Mouse (Mus musculus) lung, postnatal 14 days (tissue): ENCODE results near the gene Hdac4.

Experiments
- DNase-seq: peaks from one replicate; pipeline ENCODE4 v3.0.0; 2021

Gene Hdac4

GRCm38 (mm10) chr1:91959891-91960290, 235.6 kb downstream of the Hdac4 start:
- DNase-seq, result peak; percentile 33

GRCm38 (mm10) chr1:91959044-91959443, 236.5 kb downstream of the Hdac4 start:
- DNase-seq, result no peak

GRCm38 (mm10) chr1:91956229-91956628, 239.3 kb downstream of the Hdac4 start:
- no peak for DNase-seq

- DNase-seq, result no peak
Measured at GRCm38 (mm10) chr1:91954954-91955353, 240.5 kb downstream of the Hdac4 start.

GRCm38 (mm10) chr1:91952912-91953311, 242.6 kb downstream of the Hdac4 start:
- DNase-seq, result no peak

- DNase-seq, result no peak
Measured at GRCm38 (mm10) chr1:91947441-91947840, 248.1 kb downstream of the Hdac4 start.

- no peak for DNase-seq
Measured at GRCm38 (mm10) chr1:91942583-91942982, 252.9 kb downstream of the Hdac4 start.

GRCm38 (mm10) chr1:91942031-91942430, 253.5 kb downstream of the Hdac4 start:
- DNase-seq, result no peak

GRCm38 (mm10) chr1:91941094-91941493, 254.4 kb downstream of the Hdac4 start:
- no peak for DNase-seq

GRCm38 (mm10) chr1:91935171-91935570, 260.3 kb downstream of the Hdac4 start:
- no peak for DNase-seq

- DNase-seq, result no peak
Measured at GRCm38 (mm10) chr1:91933681-91934080, 261.8 kb downstream of the Hdac4 start.

GRCm38 (mm10) chr1:91932221-91932620, 263.3 kb downstream of the Hdac4 start:
- no peak for DNase-seq

- no peak for DNase-seq
Measured at GRCm38 (mm10) chr1:91931786-91932185, 263.7 kb downstream of the Hdac4 start.

- DNase-seq, result no peak
Measured at GRCm38 (mm10) chr1:91931196-91931595, 264.3 kb downstream of the Hdac4 start.

GRCm38 (mm10) chr1:91929051-91929450, 266.4 kb downstream of the Hdac4 start:
- DNase-seq, result peak; percentile 53

GRCm38 (mm10) chr1:91927536-91928315, 267.8 kb downstream of the Hdac4 start:
- no peak for DNase-seq

GRCm38 (mm10) chr1:91923567-91923966, 271.9 kb downstream of the Hdac4 start:
- no peak for DNase-seq

GRCm38 (mm10) chr1:91922235-91923152, 273.0 kb downstream of the Hdac4 start:
- DNase-seq, result no peak

- no peak for DNase-seq
Measured at GRCm38 (mm10) chr1:91921702-91922101, 273.8 kb downstream of the Hdac4 start.

GRCm38 (mm10) chr1:91921279-91921678, 274.2 kb downstream of the Hdac4 start:
- DNase-seq, result no peak

- no peak for DNase-seq
Measured at GRCm38 (mm10) chr1:91920038-91920589, 275.4 kb downstream of the Hdac4 start.

GRCm38 (mm10) chr1:91918257-91918800, 277.2 kb downstream of the Hdac4 start:
- DNase-seq, result no peak

GRCm38 (mm10) chr1:91917596-91917995, 277.9 kb downstream of the Hdac4 start:
- peak; percentile 52 for DNase-seq
